In the genomic region with DNA sequence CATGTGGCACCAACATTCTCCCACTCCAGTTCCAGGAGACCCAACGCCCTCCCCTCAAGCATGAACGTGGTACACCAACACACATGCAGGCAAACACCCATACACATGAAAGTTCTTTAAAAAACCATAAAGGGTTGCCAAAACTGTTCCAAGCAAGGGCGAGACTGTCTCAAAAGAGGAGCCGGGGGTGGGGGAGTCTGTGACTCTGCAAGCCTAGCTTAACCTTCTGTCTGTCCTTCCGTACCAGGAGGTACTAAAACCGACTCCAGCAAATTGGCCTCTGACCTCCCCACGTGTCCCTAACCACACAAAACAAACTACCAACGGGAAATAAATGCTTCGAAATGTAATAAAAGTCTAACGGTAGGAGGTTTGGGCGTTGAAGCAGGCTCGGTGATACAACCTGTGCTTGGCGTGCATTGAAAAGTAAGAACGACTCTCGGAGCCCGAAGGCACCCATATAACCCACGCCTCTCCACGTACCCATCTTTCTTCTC, we compare ENCODE assay signal across 8 mouse cellular contexts. TPM values are rescaled to one million over a fixed set of nuclear protein-coding genes. Genes with fewer than 3 reads are reported as not detected.
DNase-seq lines count a peak whose midpoint lies in the region; ATAC-seq lines count a peak whose summit lies in the region.

No protein-coding gene starts in this region.

- no peaks in the 10 kb centered on the region for H3K27me3 ChIP-seq in heart, embryonic 12.5 days (replicated peaks)
- H3K27me3 ChIP-seq in embryonic facial prominence, embryonic 13.5 days: no peaks in the 10 kb centered on the region
- H3K27me3 ChIP-seq in limb, embryonic 12.5 days: no peaks in the 10 kb centered on the region
- H3K27me3 ChIP-seq in stomach, embryonic 15.5 days (replicated peaks): no peaks in the 10 kb centered on the region

- H3K4me2 ChIP-seq in heart, embryonic 12.5 days: peak overlapping the region; percentile 97
- peak overlapping the region; percentile 90 for H3K4me2 ChIP-seq in embryonic facial prominence, embryonic 13.5 days
- peak overlapping the region; percentile 83 for H3K4me2 ChIP-seq in limb, embryonic 12.5 days
- H3K4me2 ChIP-seq in stomach, embryonic 15.5 days: peak overlapping the region; percentile 61

- under 1% methylated on average over 18 of the region's 18 CpGs for WGBS in heart, embryonic 12.5 days
- WGBS in embryonic facial prominence, embryonic 13.5 days: under 1% methylated on average over 18 of the region's 18 CpGs
- WGBS in limb, embryonic 12.5 days: under 1% methylated on average over 18 of the region's 18 CpGs
- WGBS in stomach, embryonic 15.5 days: under 1% methylated on average over 18 of the region's 18 CpGs

- H3K4me1 ChIP-seq in heart, embryonic 12.5 days (replicated peaks): peaks cover 9% of the 10 kb centered on the region
- H3K4me1 ChIP-seq in embryonic facial prominence, embryonic 13.5 days: peaks cover 9% of the 10 kb centered on the region
- peaks cover 12% of the 10 kb centered on the region for H3K4me1 ChIP-seq in limb, embryonic 12.5 days (replicated peaks)
- H3K4me1 ChIP-seq in stomach, embryonic 15.5 days: peaks cover 7% of the 10 kb centered on the region; the same call in 1 of the 2 replicates

- DNase-seq in heart, postnatal 36 days: no peak
- DNase-seq in ES-CJ7 (ENCODE audit: low read depth, low spot score): peak; percentile 44
- DNase-seq in lung, postnatal 10 days: no peak
- no peak for DNase-seq in gastrocnemius, postnatal 4 days (ENCODE audit: low spot score in 2 of 2)

- no peak for ATAC-seq in heart, embryonic 12.5 days (ENCODE audit: insufficient number of reproducible peaks, low FRiP score)
- no peak for ATAC-seq in embryonic facial prominence, embryonic 13.5 days (ENCODE audit: insufficient number of reproducible peaks, insufficient read depth, low FRiP score, low TSS enrichment, low read depth)
- ATAC-seq in limb, embryonic 12.5 days (ENCODE audit: insufficient number of reproducible peaks, insufficient read depth, low FRiP score, low TSS enrichment, low read depth): no peak
- ATAC-seq in stomach, embryonic 15.5 days (ENCODE audit: insufficient read depth, low FRiP score, low read depth): no peak

- H3K36me3 ChIP-seq in heart, embryonic 12.5 days: peaks cover 33% of the 10 kb centered on the region
- H3K36me3 ChIP-seq in embryonic facial prominence, embryonic 13.5 days: peaks cover 42% of the 10 kb centered on the region
- peaks cover 46% of the 10 kb centered on the region for H3K36me3 ChIP-seq in limb, embryonic 12.5 days
- H3K36me3 ChIP-seq in stomach, embryonic 15.5 days: peaks cover 18% of the 10 kb centered on the region

- no peaks in the 10 kb centered on the region for H3K9me3 ChIP-seq in heart, embryonic 12.5 days (replicated peaks)
- no peaks in the 10 kb centered on the region for H3K9me3 ChIP-seq in embryonic facial prominence, embryonic 13.5 days
- H3K9me3 ChIP-seq in limb, embryonic 12.5 days: no peaks in the 10 kb centered on the region
- no peaks in the 10 kb centered on the region for H3K9me3 ChIP-seq in stomach, embryonic 15.5 days

- H3K9ac ChIP-seq in heart, embryonic 12.5 days: peak overlapping the region; percentile 90
- H3K9ac ChIP-seq in embryonic facial prominence, embryonic 13.5 days: peak overlapping the region; percentile 77
- peak overlapping the region; percentile 91 for H3K9ac ChIP-seq in limb, embryonic 12.5 days (replicated peaks)
- H3K9ac ChIP-seq in stomach, embryonic 15.5 days: peak overlapping the region; percentile 7; the same call in 1 of the 2 replicates

- intact Hi-C loops in heart, postnatal 36 days (cut with DNase I): loop anchor here (1.0 kb wide), 1 partner anchor 34 kb away; no protein-coding TSS in a partner anchor

- peak overlapping the region; percentile 96; the same call in 1 of the 2 replicates for H3K27ac ChIP-seq in heart, embryonic 12.5 days (ENCODE audit: poor library complexity, severe bottlenecking)
- 0 out of 2 replicates have a peak overlapping the region, but pooled peaks have one; percentile 22 for H3K27ac ChIP-seq in embryonic facial prominence, embryonic 13.5 days
- peak overlapping the region; percentile 99; the same call in 1 of the 2 replicates for H3K27ac ChIP-seq in limb, embryonic 12.5 days
- H3K27ac ChIP-seq in stomach, embryonic 15.5 days: 0 out of 2 replicates have a peak overlapping the region, but pooled peaks have one; percentile 1

- peak overlapping the region; percentile 81 for H3K4me3 ChIP-seq in heart, embryonic 12.5 days
- peak overlapping the region; percentile 86 for H3K4me3 ChIP-seq in embryonic facial prominence, embryonic 13.5 days
- H3K4me3 ChIP-seq in limb, embryonic 12.5 days (replicated peaks): peak overlapping the region; percentile 83
- peak overlapping the region; percentile 91 for H3K4me3 ChIP-seq in stomach, embryonic 15.5 days (replicated peaks)

RNA-seq across cellular contexts. Expression of a gene that starts 1.0 kb away (rescaled TPM):
- polyA plus RNA-seq in heart, embryonic 12.5 days (2016; fragmentation: Nextera tagmentation; extraction: Ambion mirVana): 95.9 and 99.7 TPM in 2 replicates
- 10 to 100 TPM; 75.0 to 79.4 TPM for total RNA-seq in heart, postnatal 36 days (2021)
- polyA plus RNA-seq in embryonic facial prominence, embryonic 13.5 days (2015; fragmentation: Nextera tagmentation; extraction: Ambion mirVana): 139 and 142 TPM in 2 replicates
- polyA plus RNA-seq in limb, embryonic 12.5 days (2016; fragmentation: Nextera tagmentation; extraction: Ambion mirVana): 190 and 192 TPM in 2 replicates
- polyA plus RNA-seq in stomach, embryonic 15.5 days (2015; fragmentation: Nextera tagmentation; extraction: Ambion mirVana): 79.4 and 86.7 TPM in 2 replicates
- 10 to 100 TPM; 75.4 to 83.9 TPM for total RNA-seq in gastrocnemius, postnatal 4 days (2021)

RNA-seq across cellular contexts. Expression of a gene that starts 37.6 kb away (rescaled TPM):
- 37.9 and 39.5 TPM in 2 replicates for polyA plus RNA-seq in heart, embryonic 12.5 days (2016; fragmentation: Nextera tagmentation; extraction: Ambion mirVana)
- 10 to 100 TPM; 27.6 to 32.1 TPM for total RNA-seq in heart, postnatal 36 days (2021)
- 63.1 and 66.2 TPM in 2 replicates for polyA plus RNA-seq in embryonic facial prominence, embryonic 13.5 days (2015; fragmentation: Nextera tagmentation; extraction: Ambion mirVana)
- 54.0 and 59.4 TPM in 2 replicates for polyA plus RNA-seq in limb, embryonic 12.5 days (2016; fragmentation: Nextera tagmentation; extraction: Ambion mirVana)
- polyA plus RNA-seq in stomach, embryonic 15.5 days (2015; fragmentation: Nextera tagmentation; extraction: Ambion mirVana): 46.7 and 48.6 TPM in 2 replicates
- 10 to 100 TPM; 31.3 to 35.4 TPM for total RNA-seq in gastrocnemius, postnatal 4 days (2021)

RNA-seq across cellular contexts. Expression of a gene that starts 37.7 kb away (rescaled TPM):
- not detected in 2 replicates for polyA plus RNA-seq in heart, embryonic 12.5 days (2016; fragmentation: Nextera tagmentation; extraction: Ambion mirVana)
- 1 to 10 TPM; 1.6 TPM for total RNA-seq in heart, postnatal 36 days (2021)
- not detected in 2 replicates for polyA plus RNA-seq in embryonic facial prominence, embryonic 13.5 days (2015; fragmentation: Nextera tagmentation; extraction: Ambion mirVana)
- polyA plus RNA-seq in limb, embryonic 12.5 days (2016; fragmentation: Nextera tagmentation; extraction: Ambion mirVana): 0.69 TPM in 1 of 2 replicates, not detected in the other
- polyA plus RNA-seq in stomach, embryonic 15.5 days (2015; fragmentation: Nextera tagmentation; extraction: Ambion mirVana): 0.43 TPM in 1 of 2 replicates, not detected in the other
- under 1 TPM in 1 of 2 experiments, not detected in 1; 0.54 TPM for total RNA-seq in gastrocnemius, postnatal 4 days (2021)

RNA-seq across cellular contexts. Expression of a gene that starts 40.9 kb away (rescaled TPM):
- not detected in 2 replicates for polyA plus RNA-seq in heart, embryonic 12.5 days (2016; fragmentation: Nextera tagmentation; extraction: Ambion mirVana)
- total RNA-seq in heart, postnatal 36 days (2021): not detected
- polyA plus RNA-seq in embryonic facial prominence, embryonic 13.5 days (2015; fragmentation: Nextera tagmentation; extraction: Ambion mirVana): not detected in 2 replicates
- not detected in 2 replicates for polyA plus RNA-seq in limb, embryonic 12.5 days (2016; fragmentation: Nextera tagmentation; extraction: Ambion mirVana)
- not detected in 2 replicates for polyA plus RNA-seq in stomach, embryonic 15.5 days (2015; fragmentation: Nextera tagmentation; extraction: Ambion mirVana)
- total RNA-seq in gastrocnemius, postnatal 4 days (2021): not detected

RNA-seq across cellular contexts. Expression of a gene that starts 50.6 kb away (rescaled TPM):
- not detected in 2 replicates for polyA plus RNA-seq in heart, embryonic 12.5 days (2016; fragmentation: Nextera tagmentation; extraction: Ambion mirVana)
- not detected for total RNA-seq in heart, postnatal 36 days (2021)
- not detected in 2 replicates for polyA plus RNA-seq in embryonic facial prominence, embryonic 13.5 days (2015; fragmentation: Nextera tagmentation; extraction: Ambion mirVana)
- polyA plus RNA-seq in limb, embryonic 12.5 days (2016; fragmentation: Nextera tagmentation; extraction: Ambion mirVana): 0.38 TPM in 1 of 2 replicates, not detected in the other
- polyA plus RNA-seq in stomach, embryonic 15.5 days (2015; fragmentation: Nextera tagmentation; extraction: Ambion mirVana): 0.23 TPM in 1 of 2 replicates, not detected in the other
- total RNA-seq in gastrocnemius, postnatal 4 days (2021): not detected

Comparison
In these comparisons a context has a peak if more than half of its experiments do, and no peak if none do; other contexts are left out.
1. H3K27ac ChIP-seq: peak in every context shown above with its lines; median percentile 99 in limb, embryonic 12.5 days; 96 in heart, embryonic 12.5 days; 22 in embryonic facial prominence, embryonic 13.5 days; 1 in stomach, embryonic 15.5 days.
2. H3K9ac ChIP-seq: peak in every context shown above with its lines; median percentile 91 in limb, embryonic 12.5 days; 90 in heart, embryonic 12.5 days; 77 in embryonic facial prominence, embryonic 13.5 days; 7 in stomach, embryonic 15.5 days.